Mouse (Mus musculus) testis, adult 2 months (tissue): ENCODE measurements around the gene Rpl27a.

Experiments
- CTCF ChIP-seq: fragments of 200-500 bp; IDR thresholded peaks from 2 replicates; pipeline ENCODE4 v1.5.1; 2012; ENCODE audit warnings: low read depth, mild to moderate bottlenecking, inconsistent platforms, low read length, moderate library complexity; ENCODE audit not compliant: control insufficient read depth, insufficient read depth, insufficient replicate concordance
- POLR2A ChIP-seq: fragments of 200-500 bp; IDR thresholded peaks from 2 replicates; pipeline ENCODE4 v1.6.1; 2012; ENCODE audit warnings: low read depth, mild to moderate bottlenecking, inconsistent platforms, low read length, moderate library complexity; ENCODE audit not compliant: control insufficient read depth

DNA sequence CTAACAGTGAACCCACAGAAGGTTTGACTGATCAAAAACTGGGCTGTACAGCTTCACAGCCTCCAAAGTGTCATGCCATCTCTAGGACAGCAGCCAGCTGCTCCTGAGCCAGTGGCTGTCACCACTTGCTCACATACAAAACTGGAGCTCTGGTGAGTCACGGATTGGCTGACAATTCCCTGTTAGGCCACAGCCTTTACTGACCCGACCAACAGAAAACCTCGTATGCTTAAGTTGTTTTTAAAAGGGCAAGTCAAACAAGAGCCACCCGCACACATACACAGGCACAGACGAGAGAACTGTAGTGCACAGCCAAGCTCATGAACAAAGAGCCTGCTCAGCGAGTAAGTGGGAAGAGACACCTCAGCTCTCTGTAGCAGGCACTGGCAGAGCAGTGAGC is 40.6 kb downstream of the Rpl27a start:
- no peak for TF ChIP-seq CTCF
- no peak for TF ChIP-seq POLR2A
